Mouse (Mus musculus) thymus, adult 18-20 months (tissue): Measurements from ENCODE around the gene Kcna2.

ENCODE experiments used
- DNase-seq, 2 experiments: peaks; one replicate each; pipeline ENCODE4 v3.0.0; 2022; ENCODE audit warnings: mixed read lengths in 2 of 2

The Kcna2 gene

GRCm38 (mm10) chr3:107103041-107103440 is 2.1 kb downstream of the Kcna2 start:
- DNase-seq, result no peak

DNA sequence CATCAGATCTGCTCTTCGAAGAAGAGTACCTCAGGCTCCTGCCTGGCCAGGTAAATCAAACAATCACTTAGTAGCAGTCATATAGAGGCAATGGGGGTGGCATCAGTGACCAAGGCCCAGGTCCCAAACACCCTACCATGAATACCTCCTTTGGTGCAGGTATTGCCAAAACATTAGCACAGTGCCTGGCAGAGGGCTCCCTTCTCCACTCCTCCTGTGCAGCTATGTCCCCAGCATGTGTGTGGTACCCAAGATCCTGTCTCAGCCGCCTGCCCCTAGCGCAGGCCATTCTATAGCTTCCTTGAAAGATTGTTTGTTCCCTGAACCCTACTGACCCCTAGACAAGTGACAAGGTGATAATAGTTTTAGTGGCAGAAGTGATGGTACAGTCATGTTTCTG is 2.5 kb downstream of the Kcna2 start:
- no peak for DNase-seq

GRCm38 (mm10) chr3:107105986-107106385 is 5.0 kb downstream of the Kcna2 start:
- no peak for DNase-seq

DNA sequence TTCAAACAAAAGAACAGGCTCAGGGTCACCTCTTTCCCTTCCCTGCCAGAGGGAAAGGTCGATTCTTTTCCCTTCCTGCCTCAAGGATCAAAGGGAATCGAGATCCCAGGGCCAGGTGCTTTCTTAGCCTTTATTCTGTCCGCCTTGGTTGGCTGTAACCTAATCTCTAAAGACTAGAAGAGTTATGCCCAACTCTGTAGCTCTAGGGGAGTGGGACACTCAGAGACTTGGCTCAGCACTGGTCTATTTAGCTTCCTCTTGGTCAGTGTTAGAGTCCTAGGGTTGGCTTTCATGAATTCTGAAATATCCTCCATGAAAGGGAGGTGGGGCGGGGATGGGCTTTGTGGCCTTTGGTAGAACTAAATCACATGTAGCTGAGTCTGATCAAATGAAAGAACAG is 11.6 kb downstream of the Kcna2 start:
- DNase-seq, result no peak

DNA sequence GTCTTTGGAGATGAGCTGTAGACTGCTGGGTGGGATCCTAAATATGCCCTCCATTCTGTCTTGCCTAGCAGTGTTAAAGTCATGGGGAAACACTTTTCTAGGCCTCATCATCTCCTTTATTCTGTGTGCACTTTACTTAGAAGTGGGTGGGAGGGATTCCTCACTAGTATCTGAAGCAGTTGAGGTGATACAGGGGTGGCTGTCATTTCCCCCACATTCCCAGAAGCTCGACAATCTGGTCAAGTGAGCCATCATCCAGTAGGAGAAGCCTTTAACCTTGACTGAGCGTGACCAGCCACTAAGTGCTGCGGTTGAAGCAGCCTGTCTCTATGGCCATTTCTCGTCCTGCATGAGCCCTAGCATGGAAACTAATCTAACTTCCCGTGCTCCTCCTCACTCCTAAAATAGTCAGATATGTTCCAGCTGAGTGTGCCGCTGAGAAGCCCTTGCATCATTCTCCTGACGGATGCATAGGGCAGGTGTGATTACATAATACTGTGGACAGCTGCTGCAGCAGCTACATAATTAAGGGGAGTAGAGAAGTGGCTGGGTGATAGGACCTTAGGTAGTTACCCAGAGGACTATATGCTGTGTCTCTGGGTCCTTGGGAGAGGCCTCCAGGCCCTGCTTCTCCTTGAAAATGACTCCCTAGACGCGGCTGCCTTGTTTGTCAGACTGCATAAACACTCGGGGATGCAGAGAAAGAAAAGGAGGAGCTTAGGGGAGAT is 12.2 kb downstream of the Kcna2 start:
- DNase-seq, result no peak

DNA sequence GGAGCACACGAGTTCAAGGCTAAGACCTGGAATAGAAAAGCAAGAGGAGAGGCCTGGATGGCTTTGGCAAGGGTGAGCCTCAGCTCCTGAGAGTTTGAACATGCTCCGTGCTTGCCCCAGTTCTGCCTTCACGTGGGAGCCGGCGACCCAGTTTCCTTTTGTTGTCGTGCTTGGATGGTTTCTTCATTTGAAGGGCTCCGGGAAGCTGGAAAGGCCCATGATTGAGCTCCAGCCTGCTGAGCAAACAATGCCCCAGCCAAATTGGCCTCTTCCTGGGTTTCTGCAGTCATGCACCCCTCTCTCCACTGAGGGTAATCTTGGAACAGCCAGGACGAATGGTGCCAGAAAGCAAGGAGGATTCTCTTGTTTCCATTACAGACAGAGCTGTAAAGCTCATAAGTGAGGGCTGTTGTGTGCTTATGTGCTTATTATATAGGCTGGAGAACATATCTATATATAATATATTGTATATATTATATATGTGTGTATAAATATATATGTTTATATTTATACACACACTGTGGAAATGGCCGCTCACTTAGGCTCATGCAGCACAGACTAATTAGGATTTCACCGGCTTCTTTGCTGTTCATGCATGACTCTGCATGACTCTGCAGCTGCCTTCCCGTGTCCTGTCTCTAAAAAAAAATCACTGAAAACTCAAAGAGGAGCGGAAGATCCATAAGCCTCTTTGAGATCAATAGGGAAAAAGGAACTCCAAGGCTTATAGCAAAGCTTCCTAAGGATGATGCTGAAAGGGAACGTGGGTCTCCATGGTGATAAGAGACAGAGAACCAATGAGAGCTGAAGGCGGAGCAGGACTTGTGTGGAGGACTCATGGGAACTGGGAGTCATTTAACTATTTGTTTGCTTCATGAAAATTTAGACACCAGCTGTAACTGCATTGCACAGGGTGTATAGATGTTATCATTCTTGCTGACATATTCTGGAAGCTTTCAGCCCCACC is 13.1 kb downstream of the Kcna2 start:
- DNase-seq, result no peak

DNA sequence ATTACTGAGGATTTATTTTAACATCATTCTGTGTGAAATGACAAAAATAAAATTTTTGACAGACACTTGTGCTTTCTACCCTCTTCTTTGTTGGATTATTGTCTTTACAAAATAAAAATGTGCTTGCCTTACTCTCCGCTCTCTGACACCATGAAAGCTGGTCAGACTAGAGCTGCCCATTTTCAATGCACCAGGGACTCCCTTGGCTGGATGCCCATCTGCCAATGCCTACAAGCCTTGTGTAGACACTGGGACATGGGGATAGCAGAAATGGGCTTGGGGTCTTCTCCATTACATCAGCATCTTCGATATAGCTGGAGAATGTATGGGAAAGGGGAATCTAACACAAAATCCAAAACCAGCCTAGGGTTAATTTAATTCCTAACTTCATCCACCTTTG is 14.0 kb downstream of the Kcna2 start:
- DNase-seq, result no peak

- DNase-seq, result no peak
Observed at GRCm38 (mm10) chr3:107115746-107116145, 14.8 kb downstream of the Kcna2 start.

- no peak for DNase-seq
Observed at GRCm38 (mm10) chr3:107119864-107120564, 19.1 kb downstream of the Kcna2 start.

GRCm38 (mm10) chr3:107122306-107122705 is 21.4 kb downstream of the Kcna2 start:
- DNase-seq, result no peak

DNA sequence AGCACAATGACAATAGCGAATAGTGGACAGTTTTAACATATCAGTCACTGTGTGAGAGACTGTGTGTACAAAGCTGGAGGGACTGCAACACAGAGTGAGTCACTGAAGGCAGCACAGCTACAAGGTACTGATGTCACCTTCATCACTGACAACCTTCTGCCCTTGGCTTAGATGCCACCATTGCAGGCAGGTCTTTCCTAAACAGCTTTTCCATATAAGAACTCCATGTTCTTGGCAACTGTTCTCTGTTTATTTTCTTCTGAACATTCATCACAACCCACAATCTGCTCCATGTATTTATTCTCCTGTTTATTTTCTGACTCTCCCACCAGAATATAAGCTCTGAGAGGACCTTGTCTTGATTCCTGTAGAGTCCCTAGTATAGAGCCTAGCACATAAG is 26.7 kb downstream of the Kcna2 start:
- no peak for DNase-seq

GRCm38 (mm10) chr3:107128421-107128820 is 27.5 kb downstream of the Kcna2 start:
- DNase-seq, result no peak

DNA sequence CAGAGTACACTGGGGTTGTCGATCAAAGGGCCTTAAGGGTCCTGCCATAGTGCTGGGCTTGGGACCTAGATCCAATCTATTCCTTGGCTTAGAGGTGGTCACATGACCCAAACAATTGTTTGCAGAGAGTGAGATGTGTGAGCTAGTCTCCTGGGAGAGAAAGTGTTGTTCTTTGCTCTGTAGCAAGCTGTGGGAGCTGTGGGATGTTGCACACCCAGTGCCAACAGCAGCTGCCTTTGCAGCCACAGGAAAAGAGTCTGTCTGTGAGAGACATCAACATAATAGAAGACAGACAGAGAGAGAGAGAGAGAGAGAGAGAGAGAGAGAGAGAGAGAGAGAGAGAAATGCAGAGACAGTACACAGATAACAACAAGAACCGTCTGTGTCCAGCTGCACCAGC is 28.3 kb downstream of the Kcna2 start:
- no peak for DNase-seq

DNA sequence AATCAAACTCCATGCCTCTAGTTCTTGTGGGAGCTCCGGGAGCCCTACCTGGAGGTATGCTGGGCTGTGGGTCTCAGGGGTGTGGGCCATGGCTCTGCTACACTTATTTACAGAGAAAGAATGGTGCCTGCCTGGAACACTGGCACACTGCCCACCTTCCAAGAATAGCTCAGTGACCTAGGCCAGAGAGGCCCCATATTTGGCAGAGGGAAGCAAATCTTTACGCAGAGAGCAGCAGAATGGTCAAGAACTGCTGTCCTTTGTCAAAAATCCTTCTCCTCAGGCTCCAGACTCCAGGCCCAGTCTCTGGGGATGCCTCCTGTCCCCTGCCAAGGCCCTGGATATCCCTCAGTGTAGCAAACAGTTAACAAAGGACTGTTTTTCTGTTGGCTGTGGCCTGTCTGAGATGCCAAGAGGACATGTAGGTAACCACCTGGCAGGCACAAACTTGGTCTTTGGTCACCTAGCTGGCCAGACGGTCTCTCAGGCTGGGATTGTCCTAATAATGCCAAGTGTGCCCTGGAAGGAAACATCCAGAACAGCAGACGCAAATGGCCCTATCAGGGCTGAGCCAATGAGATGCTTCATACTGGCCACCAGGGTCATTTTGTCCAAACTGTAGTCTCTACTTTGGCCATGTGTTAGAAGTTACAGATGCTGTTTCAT is 29.8 kb downstream of the Kcna2 start:
- DNase-seq, result no peak

DNA sequence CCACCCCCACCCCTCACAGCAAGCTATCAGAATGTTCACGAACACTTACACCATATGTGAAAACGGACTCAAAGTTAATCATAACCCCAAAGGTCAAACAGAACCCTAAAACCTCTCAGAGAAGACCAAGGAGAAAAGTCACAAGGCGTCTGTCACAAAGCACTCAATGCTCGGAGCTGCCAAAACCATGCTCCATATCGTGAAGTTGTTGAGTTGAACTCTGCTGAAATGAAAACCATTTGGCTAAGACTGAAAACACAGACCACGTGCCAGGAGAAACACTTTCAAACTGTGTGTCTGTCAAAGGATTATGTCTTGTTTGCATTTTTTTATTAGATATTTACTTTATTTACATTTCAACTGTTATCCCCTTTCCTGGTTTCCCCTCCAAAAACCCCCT is 30.9 kb downstream of the Kcna2 start:
- no peak for DNase-seq

GRCm38 (mm10) chr3:107132651-107133050 is 31.7 kb downstream of the Kcna2 start:
- no peak for DNase-seq

- no peak for DNase-seq
Observed at GRCm38 (mm10) chr3:107134457-107134856, 33.5 kb downstream of the Kcna2 start.

DNA sequence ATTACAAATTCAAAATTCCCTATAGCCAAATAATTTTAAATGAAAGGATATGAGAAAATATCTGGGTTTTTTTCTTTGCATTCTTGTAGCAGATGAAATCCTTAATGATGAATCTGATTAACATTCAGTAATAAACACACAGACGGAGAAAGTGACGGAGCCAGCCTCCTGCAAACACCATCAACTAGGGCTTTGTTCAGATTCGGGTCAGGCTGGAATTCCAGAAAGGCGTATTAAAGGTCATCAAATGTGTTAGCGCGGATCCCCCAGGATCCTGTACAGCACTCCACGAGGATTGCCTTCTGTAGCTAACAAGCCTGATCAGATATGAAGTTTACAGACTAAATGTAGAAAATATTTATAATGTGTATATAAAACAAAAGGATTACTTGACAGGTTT is 46.2 kb downstream of the Kcna2 start:
- DNase-seq, result no peak

- peak; percentile 39 to 46 for DNase-seq
Observed at GRCm38 (mm10) chr3:107149006-107149405, 48.1 kb downstream of the Kcna2 start.

GRCm38 (mm10) chr3:107150469-107150868 is 49.5 kb downstream of the Kcna2 start:
- no peak for DNase-seq

- no peak for DNase-seq
Observed at GRCm38 (mm10) chr3:107150872-107151540, 50.1 kb downstream of the Kcna2 start.
